Mouse (Mus musculus) embryo, embryonic 9.5 days (tissue): ENCODE measurements at regions not wholly inside any gene's neighbourhood (a gene's known extent, or its start where the extent isn't known, plus 50 kb on each side); places are given as distances from the start of the nearest gene placed in this dataset.
A peak's percentile ranks its signal among the peaks of the same experiment; 100 is the strongest.
"Not testable (repeated sequence)": the region's sequence is repeated elsewhere in the genome, so short reads cannot be mapped to it uniquely, and the experiment has no call there.

Experiments used
- DNase-seq: peaks from one replicate; pipeline ENCODE4 v3.0.0-alpha.2; 2017; ENCODE audit errors: extremely low spot score

DNA sequence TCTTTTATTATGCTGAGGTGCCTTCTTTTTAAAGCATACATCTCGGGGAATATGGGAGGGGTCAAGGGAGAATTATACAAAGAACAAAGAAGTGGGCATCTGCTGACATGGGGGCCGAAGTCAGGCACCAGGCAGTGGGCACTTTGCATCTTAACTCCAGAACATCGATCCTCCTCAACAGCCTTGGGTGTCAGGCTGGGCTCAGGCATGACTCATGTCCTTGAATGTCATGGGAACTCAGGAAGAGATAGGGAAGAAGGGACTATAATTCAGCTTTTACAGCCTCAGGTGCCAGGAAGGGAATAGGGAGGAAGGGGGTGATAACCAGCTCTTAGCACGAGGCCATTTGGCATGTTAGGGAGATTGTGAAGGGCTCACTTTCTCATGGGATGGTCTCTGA, 85.6 kb upstream of the Ptprz1 start:
- not testable (repeated sequence) for DNase-seq

DNA sequence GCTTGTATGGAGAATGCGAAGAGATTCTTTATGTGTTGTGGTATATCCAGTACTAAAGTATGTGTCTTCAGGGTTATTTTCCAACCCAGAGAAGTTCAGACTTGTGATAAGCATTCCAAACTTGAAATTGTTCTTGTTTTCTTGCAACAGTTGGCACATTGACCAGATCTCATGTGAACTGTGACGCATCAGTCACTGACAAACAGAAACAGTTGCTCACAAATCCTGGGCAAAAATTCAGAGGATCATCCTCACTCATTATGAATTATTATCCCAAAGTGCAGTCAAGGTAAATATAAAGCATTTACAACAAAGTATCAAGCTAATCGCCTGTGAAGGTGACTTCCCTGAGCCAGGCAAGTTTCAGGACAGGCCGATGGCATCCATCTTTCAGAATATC, 83.5 kb upstream of the Ptprz1 start:
- no peak for DNase-seq

DNA sequence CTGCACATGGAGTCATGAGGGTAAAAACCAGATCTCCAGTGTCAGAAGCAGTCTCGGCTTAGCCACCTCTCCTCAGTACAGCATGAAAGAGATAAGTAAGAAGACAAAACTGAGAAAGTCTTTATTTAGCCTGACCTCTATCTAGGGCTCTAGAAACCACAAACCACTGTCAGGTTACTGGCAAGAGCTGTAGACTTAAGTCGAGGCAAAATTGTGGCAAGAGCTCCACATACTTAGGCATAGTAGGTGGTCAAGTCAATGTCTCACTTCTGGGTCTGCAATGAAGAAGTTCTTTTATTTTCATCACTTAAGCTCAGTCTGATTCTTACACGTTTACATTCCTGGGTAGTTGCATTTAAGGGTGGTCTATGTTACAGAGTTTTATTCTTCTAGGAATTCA, 82.7 kb upstream of the Ptprz1 start:
- DNase-seq: no peak

DNA sequence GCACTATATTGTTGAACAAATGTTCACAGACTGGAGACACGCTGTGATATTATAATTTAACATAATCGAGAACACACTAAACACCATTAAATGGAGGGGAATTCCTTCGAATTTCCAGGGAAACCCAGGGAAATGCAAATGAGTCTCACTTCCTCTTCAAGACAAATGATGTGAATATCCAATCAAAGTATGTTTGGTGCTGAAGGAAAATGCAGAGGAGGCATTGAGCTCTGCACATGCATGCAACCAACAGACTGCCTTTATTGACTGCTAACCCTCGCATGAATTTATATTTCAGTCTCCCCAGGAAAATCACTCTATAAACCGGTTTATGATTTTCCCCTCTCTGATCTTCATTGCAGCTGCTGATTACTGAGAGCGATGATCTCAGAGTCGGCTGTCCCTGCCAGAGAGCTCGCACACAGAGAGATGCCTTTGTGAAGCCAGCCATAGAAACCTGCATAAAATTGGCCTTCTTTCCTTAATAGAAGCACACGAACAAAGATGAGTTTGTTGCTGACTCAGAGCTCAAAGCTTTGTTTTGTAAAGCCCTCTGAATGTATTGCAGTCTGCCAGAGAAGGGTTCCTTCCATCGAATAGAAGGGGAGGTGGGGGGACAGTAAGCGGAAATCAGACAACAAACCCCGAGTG, 81.1 kb upstream of the Ptprz1 start:
- peak; percentile 18 for DNase-seq

DNA sequence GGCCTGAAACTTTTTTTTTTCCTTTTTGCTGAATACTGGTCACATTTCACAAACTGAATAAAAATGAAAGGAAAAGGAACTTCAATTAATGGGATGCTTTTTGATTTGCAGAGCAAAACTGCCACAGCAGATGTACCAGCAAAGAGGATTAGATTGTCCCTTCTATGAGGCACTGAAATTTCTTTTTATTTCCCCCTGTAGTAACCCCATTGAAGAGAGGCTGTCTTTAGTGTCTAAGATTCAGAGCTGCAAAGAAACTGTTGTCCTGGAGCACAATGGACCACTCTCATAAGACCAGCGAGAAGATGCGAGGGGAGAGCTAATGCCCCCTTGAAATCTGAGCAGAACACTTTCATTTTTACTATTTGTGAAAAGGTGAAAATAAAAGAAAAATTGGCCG, 80.5 kb upstream of the Ptprz1 start:
- DNase-seq: no peak

DNA sequence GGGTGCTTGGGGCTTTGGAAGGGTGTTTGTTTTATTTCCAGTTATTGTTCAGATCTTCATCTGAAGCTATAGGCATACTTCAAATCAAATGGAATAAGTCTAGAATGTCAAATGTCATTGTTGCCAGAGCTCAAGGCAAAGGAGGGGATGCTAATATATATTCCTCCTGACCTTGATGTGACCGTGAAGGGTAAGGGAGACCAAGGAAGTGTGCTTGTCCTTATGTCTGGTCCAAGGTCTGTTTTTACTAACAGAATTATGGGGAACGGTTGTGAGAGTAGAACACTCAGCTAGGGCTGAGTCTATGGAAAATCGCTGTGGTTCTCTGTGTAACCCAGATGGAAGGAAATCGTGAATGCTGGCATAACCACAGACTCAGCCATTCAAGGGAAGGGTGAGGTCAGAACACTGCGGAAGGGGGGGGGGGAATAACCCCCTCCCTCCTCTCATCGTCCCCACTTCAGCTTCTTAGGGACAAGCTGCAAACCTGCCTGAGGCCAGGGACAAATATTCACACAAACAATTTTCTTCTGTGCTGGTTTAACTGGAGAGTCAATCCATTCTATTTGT, 79.9 kb upstream of the Ptprz1 start:
- no peak for DNase-seq

DNA sequence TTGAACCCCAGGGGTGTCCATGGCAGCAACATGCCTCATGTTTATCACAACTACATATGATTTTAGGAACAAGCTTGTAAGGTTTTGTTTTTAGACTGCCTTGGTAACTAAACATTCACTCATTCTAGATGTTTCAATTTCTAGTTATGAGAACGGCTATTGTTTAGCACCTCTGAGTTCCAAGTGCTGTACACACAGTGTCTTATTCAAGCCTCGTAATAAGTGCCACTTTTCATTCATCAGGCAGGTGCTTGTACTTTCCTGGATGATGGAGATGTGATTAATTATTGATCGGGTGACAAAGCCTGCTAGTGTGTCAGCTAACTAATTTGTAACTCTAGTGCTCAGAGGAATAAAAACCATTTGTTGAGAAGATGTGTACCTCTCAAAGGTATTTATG, 73.4 kb upstream of the Ptprz1 start:
- no peak for DNase-seq

DNA sequence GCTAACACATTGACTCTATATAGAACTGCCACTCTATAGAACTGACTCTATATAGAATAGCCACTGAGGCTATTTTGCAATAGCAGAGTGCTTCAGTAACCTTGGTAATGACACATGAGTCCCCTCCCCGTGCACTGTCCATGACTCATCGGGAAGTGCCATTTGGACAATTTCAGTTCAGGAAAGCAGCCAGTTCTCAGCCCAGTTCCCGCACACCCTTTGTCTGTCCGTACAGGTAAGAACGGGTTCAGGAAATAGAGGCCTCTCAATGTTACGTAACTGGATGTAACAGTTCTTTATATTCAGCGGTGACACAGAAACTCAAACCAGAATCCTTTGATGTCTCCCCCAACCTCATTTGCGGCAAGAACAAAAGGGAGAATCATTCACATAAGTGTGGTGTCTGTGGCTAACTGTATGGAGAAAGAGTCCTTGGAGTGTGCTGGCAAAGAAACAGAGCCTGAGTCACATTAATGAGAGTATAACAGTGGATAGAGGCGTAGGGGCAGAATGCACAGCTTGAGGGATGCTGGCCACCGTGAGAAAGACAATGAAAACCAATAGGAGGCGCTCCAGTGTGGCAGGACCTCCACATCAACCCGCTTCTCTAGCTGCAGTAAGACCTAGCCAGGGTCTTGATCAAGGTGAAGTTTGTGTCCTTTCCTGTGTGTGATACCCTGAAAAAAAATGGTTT, 72.8 kb upstream of the Ptprz1 start:
- no peak for DNase-seq

DNA sequence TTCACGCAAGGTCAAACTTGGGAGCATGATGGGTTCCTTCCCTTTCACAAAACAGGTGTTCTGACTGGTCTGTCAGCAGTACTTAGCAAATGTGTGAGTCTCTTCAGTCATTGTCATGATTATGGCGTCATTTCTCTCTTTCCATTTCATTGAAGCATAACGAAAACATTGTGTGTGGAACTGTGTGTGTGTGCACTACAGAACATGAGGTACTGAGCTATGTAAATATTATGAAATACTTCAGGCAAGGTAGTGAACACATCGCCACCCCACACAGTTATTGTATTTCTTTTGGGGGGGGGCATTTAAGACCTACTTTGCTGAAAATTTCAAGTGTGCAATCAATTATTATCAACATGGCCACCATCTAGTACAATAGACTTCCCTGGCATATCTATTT, 71.4 kb upstream of the Ptprz1 start:
- DNase-seq: no peak

DNA sequence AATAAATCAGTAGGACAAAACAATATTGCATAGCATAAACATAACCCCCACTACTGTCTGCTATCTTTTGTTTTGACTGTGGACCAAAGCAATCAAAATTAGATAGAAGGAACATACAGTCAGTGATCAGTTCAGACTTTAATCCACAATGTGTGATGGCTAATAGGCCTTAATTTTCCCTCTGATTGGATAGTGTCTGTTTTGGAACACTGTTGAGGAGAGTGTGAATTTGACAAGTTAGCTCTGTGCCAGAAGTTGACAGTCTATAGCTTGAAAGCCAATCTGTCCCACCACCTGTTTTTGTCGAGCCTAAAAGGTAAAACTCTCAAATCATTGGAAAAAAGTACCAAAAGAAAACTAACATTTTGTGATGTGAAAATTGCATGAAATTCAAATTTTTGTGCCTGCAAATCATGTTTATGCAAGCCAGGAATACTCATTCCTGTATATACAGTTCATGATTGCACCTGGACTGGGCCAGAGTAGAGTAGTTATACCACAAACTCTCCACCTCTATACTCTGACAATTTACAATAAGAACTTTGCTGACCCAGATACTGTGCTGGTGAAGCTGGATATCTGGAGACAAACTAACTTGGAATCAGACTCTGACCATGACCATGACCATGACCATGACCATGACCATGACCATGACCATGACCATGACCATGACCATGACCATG, 50.1 kb upstream of the Ptprz1 start:
- no peak for DNase-seq
